Mouse (Mus musculus) MEL (cell line): ENCODE results near the gene Hist1h2ag.
"Not testable (repeated sequence)": the region's sequence is repeated elsewhere in the genome, so short reads cannot be mapped to it uniquely, and the experiment has no call there.

Experiments used
- CHD1 ChIP-seq: IDR thresholded peaks from 2 replicates; pipeline ENCODE4 v1.6.1; 2012; ENCODE audit warnings: low read depth, mild to moderate bottlenecking, inconsistent platforms, low read length, improper control_type of control experiment
- CHD2 ChIP-seq: IDR thresholded peaks from 2 replicates; pipeline ENCODE4 v1.6.1; 2011; ENCODE audit warnings: low read length, improper control_type of control experiment
- CTCF ChIP-seq, 3 experiments: IDR thresholded peaks in 2 of 3; conservative IDR thresholded peaks in 1 of 3; 2 replicates each; pipeline ENCODE4 v1.5.1; 2011 to 2012; ENCODE audit warnings: low read length in 3 of 3, low read depth in 2 of 3, mild to moderate bottlenecking in 2 of 3, improper control_type of control experiment in 1 of 3, inconsistent platforms in 1 of 3, mixed read lengths in 1 of 3, moderate library complexity in 1 of 3; ENCODE audit not compliant: control insufficient read depth in 1 of 3, insufficient read depth in 1 of 3, poor library complexity in 1 of 3, severe bottlenecking in 1 of 3
- EP300 ChIP-seq, 2 experiments: IDR thresholded peaks; 2 replicates each; pipeline ENCODE4 v1.6.1; 2011; ENCODE audit warnings: improper control_type of control experiment in 2 of 2, low read length in 2 of 2, low read depth in 1 of 2, mild to moderate bottlenecking in 1 of 2
- MAFK ChIP-seq: IDR thresholded peaks from 2 replicates; pipeline ENCODE4 v1.6.1; 2011; ENCODE audit warnings: low read depth, mild to moderate bottlenecking, low read length, improper control_type of control experiment, borderline replicate concordance
- MAZ ChIP-seq: IDR thresholded peaks from 2 replicates; pipeline ENCODE4 v1.6.1; 2012; ENCODE audit warnings: low read depth, mild to moderate bottlenecking, inconsistent platforms, low read length, improper control_type of control experiment
- MEF2A ChIP-seq: IDR thresholded peaks from 2 replicates; pipeline ENCODE4 v1.6.1; 2014; ENCODE audit warnings: low read depth, mild to moderate bottlenecking, inconsistent platforms, low read length, improper control_type of control experiment; ENCODE audit not compliant: poor library complexity, insufficient replicate concordance, severe bottlenecking; ENCODE audit errors: extremely low read depth
- NELFE ChIP-seq: IDR thresholded peaks from 2 replicates; pipeline ENCODE4 v1.6.1; 2011; ENCODE audit warnings: low read depth, low read length, improper control_type of control experiment
- POLR2A ChIP-seq, 2 experiments: IDR thresholded peaks; 2 replicates each; pipeline ENCODE4 v1.6.1; 2011 to 2012; ENCODE audit warnings: low read length in 2 of 2, mild to moderate bottlenecking in 2 of 2, control low read depth in 1 of 2, improper control_type of control experiment in 1 of 2, low read depth in 1 of 2, moderate library complexity in 1 of 2; ENCODE audit not compliant: control insufficient read depth in 1 of 2, insufficient read depth in 1 of 2, poor library complexity in 1 of 2
- RAD21 ChIP-seq: IDR thresholded peaks from 2 replicates; pipeline ENCODE4 v1.6.1; 2011; ENCODE audit warnings: mild to moderate bottlenecking, low read depth, low read length, improper control_type of control experiment
- USF1 ChIP-seq: IDR thresholded peaks from 2 replicates; pipeline ENCODE4 v1.6.1; 2014; ENCODE audit warnings: low read depth, mild to moderate bottlenecking, inconsistent platforms, low read length, improper control_type of control experiment, moderate library complexity
- USF2 ChIP-seq, 2 experiments: IDR thresholded peaks; 2 replicates each; pipeline ENCODE4 v1.6.1; 2011 to 2012; ENCODE audit warnings: improper control_type of control experiment in 2 of 2, low read length in 2 of 2, borderline replicate concordance in 1 of 2, inconsistent platforms in 1 of 2, low read depth in 1 of 2, mild to moderate bottlenecking in 1 of 2; ENCODE audit not compliant: insufficient read depth in 1 of 2
- ZC3H11A ChIP-seq: IDR thresholded peaks from 2 replicates; pipeline ENCODE4 v1.6.1; 2012; ENCODE audit warnings: low read depth, mild to moderate bottlenecking, inconsistent platforms, low read length, improper control_type of control experiment
- ZKSCAN1 ChIP-seq: IDR thresholded peaks from 2 replicates; pipeline ENCODE4 v1.6.1; 2012; ENCODE audit warnings: low read depth, mild to moderate bottlenecking, inconsistent platforms, low read length, improper control_type of control experiment, moderate library complexity

DNA sequence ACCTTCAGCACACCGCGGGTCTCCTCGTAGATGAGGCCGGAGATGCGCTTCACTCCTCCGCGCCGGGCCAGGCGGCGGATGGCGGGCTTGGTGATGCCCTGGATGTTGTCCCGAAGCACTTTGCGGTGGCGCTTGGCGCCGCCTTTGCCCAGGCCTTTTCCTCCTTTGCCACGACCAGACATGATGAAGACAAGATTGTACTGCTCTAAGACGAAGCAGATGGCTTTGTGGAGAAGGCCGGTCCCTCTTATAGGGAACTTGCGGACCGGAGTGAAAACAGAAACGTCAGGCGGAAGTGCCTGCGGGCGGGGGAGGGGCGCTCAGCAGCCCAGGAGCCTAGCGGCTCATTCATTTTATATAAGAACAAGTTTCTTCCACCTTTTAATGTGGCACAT lies 1.6 kb downstream of the Hist1h2ag start, which contains the start of gene Hist1h4i:
- not testable (repeated sequence) for TF ChIP-seq USF1; CHD1; MEF2A; CTCF (IDR thresholded peaks at IDR 0.05 in 2 of 3, conservative IDR thresholded peaks at IDR 0.05 in 1 of 3; ENCODE audit: control insufficient read depth in 1 of 3, insufficient read depth in 1 of 3, low read depth in 2 of 3, low read length in 3 of 3, poor library complexity in 1 of 3, severe bottlenecking in 1 of 3); NELFE; EP300 (IDR thresholded peaks at IDR 0.05; ENCODE audit: low read depth in 1 of 2, low read length in 2 of 2); RAD21; CHD2; MAZ; ZKSCAN1; USF2 (IDR thresholded peaks at IDR 0.05; ENCODE audit: borderline replicate concordance in 1 of 2, insufficient read depth in 1 of 2, low read depth in 1 of 2, low read length in 2 of 2); MAFK; ZC3H11A
- peak; percentile 89 to 96; a peak in 3 of 4 replicates for TF ChIP-seq POLR2A (IDR thresholded peaks at IDR 0.05; ENCODE audit: control insufficient read depth in 1 of 2, insufficient read depth in 1 of 2, low read depth in 1 of 2, low read length in 2 of 2, poor library complexity in 1 of 2)
